Mouse (Mus musculus): ENCODE measurements around the gene Plxnc1. TPM values are rescaled to one million over a fixed set of nuclear protein-coding genes. Genes with fewer than 3 reads are reported as not detected.

Plxnc1 gene
- total RNA-seq, 4 experiments from 2014 or later = 32.6 to 44.3 (median 38.4) TPM

DNA sequence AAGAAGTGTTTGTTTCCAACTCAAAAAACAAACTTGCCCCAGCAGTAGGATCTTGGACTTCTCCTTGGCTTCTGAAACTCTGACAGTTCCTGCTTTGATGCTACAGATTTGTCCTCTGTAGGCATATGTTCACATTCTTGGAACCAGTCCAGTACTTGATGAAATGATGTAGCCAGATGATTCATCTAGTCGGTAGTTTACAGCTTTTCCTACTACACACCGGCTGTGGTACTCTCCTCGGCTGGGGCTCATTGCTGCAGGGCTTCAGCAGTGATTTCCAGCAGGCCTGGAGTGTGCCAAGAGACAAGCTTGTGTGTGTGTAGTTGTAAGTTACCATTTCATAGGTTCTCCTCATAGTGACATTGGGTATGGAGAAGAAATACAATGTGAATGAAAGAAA lies 173.1 kb downstream of the Plxnc1 start:
- DNase-seq (ENCODE audit: low spot score in 2 of 2) = peak in 1 of 2 experiments; percentile 54

DNA sequence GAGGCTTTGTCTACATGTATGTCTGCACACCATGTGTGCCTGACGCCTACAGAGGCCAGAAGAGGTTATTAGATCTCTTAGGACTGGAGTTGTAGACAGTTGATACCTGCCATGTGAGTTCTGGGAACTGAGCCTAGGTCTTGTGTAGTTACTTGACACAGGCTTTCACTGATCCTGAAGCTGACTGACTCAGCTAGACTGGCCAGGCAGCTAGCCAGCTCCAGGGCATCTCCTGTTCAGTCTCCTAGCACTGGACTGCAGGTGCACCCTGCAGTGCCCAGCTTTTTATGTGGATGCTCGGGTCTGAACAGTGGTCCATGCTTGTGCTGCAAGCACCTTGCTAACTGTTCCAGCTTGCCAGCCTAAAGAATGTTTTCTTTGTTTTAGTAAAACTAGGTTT lies 197.6 kb downstream of the Plxnc1 start:
- DNase-seq (ENCODE audit: low spot score in 2 of 2) = no peak

DNA sequence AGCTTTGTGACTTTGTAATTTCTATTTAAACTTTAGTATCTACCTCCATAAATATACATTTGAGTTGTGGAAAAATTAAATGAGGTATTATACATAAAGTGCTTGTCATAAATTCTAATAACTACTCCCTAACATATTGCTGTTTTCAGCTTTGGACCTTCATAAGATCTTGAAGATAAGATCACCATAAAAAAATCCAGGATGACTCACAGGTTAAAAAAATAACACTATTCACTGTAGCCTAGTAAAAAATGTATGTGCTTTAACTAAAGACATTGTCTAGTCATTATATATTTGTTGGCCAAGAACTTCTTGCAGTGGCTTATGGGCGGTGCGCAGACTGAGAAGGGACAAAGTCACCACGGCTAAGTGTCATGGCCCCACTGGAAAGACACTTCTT lies 203.2 kb downstream of the Plxnc1 start:
- DNase-seq (ENCODE audit: low spot score in 2 of 2) = no peak

Measured in left cerebral cortex, adult 8-10 months (tissue).